Mouse (Mus musculus): ENCODE data around the gene Pin4. TPM values are rescaled to one million over a fixed set of nuclear protein-coding genes. Genes with fewer than 3 reads are reported as not detected.

Gene Pin4
- polyA plus RNA-seq, 1 experiment = 46.5 TPM

GRCm38 (mm10) chrX:102170135-102170534, 50.9 kb downstream of the Pin4 start:
- TF ChIP-seq POLR2A (IDR thresholded peaks at IDR 0.05; ENCODE audit: extremely low read depth, insufficient read depth, low read length) = no peak
- TF ChIP-seq CTCF (IDR thresholded peaks at IDR 0.05; ENCODE audit: extremely low read depth, insufficient read depth, low read length) = no peak
- Histone ChIP-seq H3K27ac (ENCODE audit: insufficient read depth, low read length) (no peak overlapping the region), H3K4me1 (ENCODE audit: control insufficient read depth, insufficient read depth, low read length) (no peaks in the 10 kb centered on the region; the same call in 1 of the 2 replicates), H3K4me3 (ENCODE audit: insufficient read depth, low read length) (no peak overlapping the region)

- Histone ChIP-seq H3K4me3 (ENCODE audit: insufficient read depth, low read length) (no peak overlapping the region), H3K4me1 (ENCODE audit: control insufficient read depth, insufficient read depth, low read length) (no peaks in the 10 kb centered on the region; the same call in 1 of the 2 replicates), H3K27ac (ENCODE audit: insufficient read depth, low read length) (no peak overlapping the region)
- TF ChIP-seq POLR2A (IDR thresholded peaks at IDR 0.05; ENCODE audit: extremely low read depth, insufficient read depth, low read length) = no peak
- no peak for TF ChIP-seq CTCF (IDR thresholded peaks at IDR 0.05; ENCODE audit: extremely low read depth, insufficient read depth, low read length)
These were observed 51.7 kb downstream of the Pin4 start for GRCm38 (mm10) chrX:102170900-102171299.

GRCm38 (mm10) chrX:102175538-102176287, 56.5 kb downstream of the Pin4 start:
- H3K4me3 ChIP-seq (ENCODE audit: insufficient read depth, low read length) = no peak overlapping the region
- TF ChIP-seq POLR2A (IDR thresholded peaks at IDR 0.05; ENCODE audit: extremely low read depth, insufficient read depth, low read length) = no peak
- TF ChIP-seq CTCF (IDR thresholded peaks at IDR 0.05; ENCODE audit: extremely low read depth, insufficient read depth, low read length) = no peak
- H3K27ac ChIP-seq (ENCODE audit: insufficient read depth, low read length) = no peak overlapping the region
- no peaks in the 10 kb centered on the region for H3K4me1 ChIP-seq (ENCODE audit: control insufficient read depth, insufficient read depth, low read length)

Other genes with a start within 250 kb of the Pin4 start
- gene Rtl5, start 48.1 kb upstream of the Pin4 start, polyA plus RNA-seq (2012; rRNA removed) = 16.2 and 17.2 TPM in 2 replicates
- 0.08 and 0.10 TPM in 2 replicates for gene Ercc6l, start 37.6 kb downstream of the Pin4 start, polyA plus RNA-seq (2012; rRNA removed)
- gene Rps4x, start 69.9 kb downstream of the Pin4 start, polyA plus RNA-seq (2012; rRNA removed) = 561 and 563 TPM in 2 replicates
- 5.0 and 5.3 TPM in 2 replicates for gene Cited1, start 132.7 kb downstream of the Pin4 start, polyA plus RNA-seq (2012; rRNA removed)